Mouse (Mus musculus) CH12.LX (cell line): Measurements from ENCODE around the gene Cbl.

Experiments
- CTCF ChIP-seq, 2 experiments: IDR thresholded peaks in 1 of 2; conservative IDR thresholded peaks in 1 of 2; 2 replicates each; pipeline ENCODE4 v1.5.1; 2011 to 2012; ENCODE audit warnings: low read depth in 2 of 2, low read length in 2 of 2, improper control_type of control experiment in 1 of 2, inconsistent platforms in 1 of 2, mild to moderate bottlenecking in 1 of 2, moderate library complexity in 1 of 2
- EP300 ChIP-seq: IDR thresholded peaks from 2 replicates; pipeline ENCODE4 v1.6.1; 2011; ENCODE audit warnings: low read length, improper control_type of control experiment
- ETS1 ChIP-seq: conservative IDR thresholded peaks from 2 replicates; pipeline ENCODE4 v1.6.1; 2012; ENCODE audit warnings: low read depth, mild to moderate bottlenecking, inconsistent platforms, low read length, improper control_type of control experiment, moderate library complexity
- KAT2A ChIP-seq: IDR thresholded peaks from 2 replicates; pipeline ENCODE4 v1.6.1; 2012; ENCODE audit warnings: low read length, improper control_type of control experiment, inconsistent platforms; ENCODE audit not compliant: insufficient replicate concordance
- NRF1 ChIP-seq: IDR thresholded peaks from 2 replicates; pipeline ENCODE4 v1.6.1; 2014; ENCODE audit warnings: low read depth, mild to moderate bottlenecking, inconsistent platforms, low read length, improper control_type of control experiment, moderate library complexity
- USF1 ChIP-seq: IDR thresholded peaks from 2 replicates; pipeline ENCODE4 v1.6.1; 2014; ENCODE audit warnings: low read depth, mild to moderate bottlenecking, inconsistent platforms, low read length, improper control_type of control experiment
- USF2 ChIP-seq: conservative IDR thresholded peaks from 2 replicates; pipeline ENCODE4 v1.6.1; 2011; ENCODE audit warnings: low read depth, low read length, improper control_type of control experiment
- ZNF384 ChIP-seq: IDR thresholded peaks from 2 replicates; pipeline ENCODE4 v1.6.1; 2012; ENCODE audit warnings: low read depth, low read length, improper control_type of control experiment, inconsistent platforms

DNA sequence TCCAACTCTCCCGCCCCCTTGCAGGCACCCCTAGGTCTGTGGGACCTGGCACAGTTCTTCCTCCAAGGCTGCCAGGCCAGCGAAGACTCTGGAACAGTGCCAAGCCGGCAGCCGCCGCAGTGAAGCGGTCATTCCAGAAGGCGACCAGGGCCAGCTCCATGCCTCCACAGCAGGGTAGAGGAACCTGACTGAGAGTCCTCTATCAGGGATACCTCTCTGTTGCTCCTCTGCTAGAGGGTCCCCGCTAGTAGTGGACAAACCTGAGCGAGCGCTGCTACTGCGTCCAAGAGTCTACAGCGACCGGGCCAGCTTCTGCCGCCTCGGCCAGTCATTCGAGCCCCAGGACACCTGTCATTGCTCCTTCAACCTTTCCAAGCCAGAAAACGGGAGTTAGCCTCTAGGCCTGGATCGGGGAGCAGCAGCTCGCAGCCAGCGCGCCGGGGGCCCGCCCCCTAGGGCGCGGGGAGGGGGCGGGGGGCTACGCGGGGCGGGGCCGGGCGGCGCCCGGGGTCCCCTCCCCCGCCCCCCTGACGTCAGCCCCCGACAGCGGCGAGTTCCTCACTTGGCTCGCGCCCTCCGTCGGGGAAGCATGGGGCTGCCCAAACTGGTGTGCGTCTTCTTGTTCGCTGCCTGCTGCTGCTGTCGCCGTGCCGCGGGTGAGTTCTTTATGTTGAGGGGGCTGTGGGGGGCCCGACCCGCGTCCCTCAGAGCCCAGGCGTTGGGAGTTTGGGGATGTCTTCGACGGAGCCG is 99.6 kb downstream of the Cbl start, which contains the start of gene Mcam:
- TF ChIP-seq USF1: no peak
- no peak for TF ChIP-seq ZNF384
- no peak for TF ChIP-seq CTCF (conservative IDR thresholded peaks at IDR 0.05 in 1 of 2, IDR thresholded peaks at IDR 0.05 in 1 of 2; ENCODE audit: low read depth in 2 of 2, low read length in 2 of 2)
- no peak for TF ChIP-seq KAT2A
- no peak for TF ChIP-seq ETS1
- TF ChIP-seq NRF1: no peak
- TF ChIP-seq EP300: no peak
- no peak for TF ChIP-seq USF2
